Mouse (Mus musculus): ENCODE measurements around the gene Ubr3. TPM values are rescaled to one million over a fixed set of nuclear protein-coding genes. Genes with fewer than 3 reads are reported as not detected.
"Not testable (repeated sequence)": the region's sequence is repeated elsewhere in the genome, so short reads cannot be mapped to it uniquely, and the experiment has no call there.

The Ubr3 gene
- polyA plus RNA-seq, 1 experiment from 2014 or later, result 14.0 TPM

DNA sequence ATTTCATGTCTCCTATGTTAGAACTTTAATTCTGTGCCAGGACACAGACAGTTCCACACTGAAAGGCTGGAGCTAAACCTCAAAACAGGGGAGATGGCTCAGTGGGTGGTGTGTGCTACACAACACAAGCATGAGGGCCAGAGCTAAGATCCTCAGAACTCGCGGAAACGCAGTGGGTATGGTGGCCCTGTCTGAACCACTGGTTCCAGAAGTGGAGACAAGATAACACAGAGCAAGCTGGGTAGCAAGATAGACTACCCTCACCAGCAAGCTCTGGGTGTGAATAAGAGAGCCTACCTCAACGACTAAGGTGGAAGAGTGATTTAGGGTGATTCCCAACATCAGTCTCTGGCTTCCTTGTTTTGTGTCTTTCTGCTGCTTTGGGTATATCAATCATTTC, 42.2 kb downstream of the Ubr3 start:
- H3K27ac ChIP-seq, result no peak overlapping the region
- H3K36me3 ChIP-seq, result peaks cover 40% of the 10 kb centered on the region
- H3K4me1 ChIP-seq, result no peaks in the 10 kb centered on the region
- WGBS, result 70% methylated on average over 4 of the region's 4 CpGs
- no peaks in the 10 kb centered on the region for H3K27me3 ChIP-seq (ENCODE audit: insufficient read depth, poor library complexity, severe bottlenecking)
- H3K9me3 ChIP-seq, result no peaks in the 10 kb centered on the region
- no peak overlapping the region for H3K4me3 ChIP-seq
- peak; percentile 77 for DNase-seq (ENCODE audit: low spot score)

GRCm38 (mm10) chr2:69939649-69940048, 42.6 kb downstream of the Ubr3 start:
- H3K27ac ChIP-seq, result no peak overlapping the region
- H3K36me3 ChIP-seq, result peaks cover 36% of the 10 kb centered on the region
- DNase-seq (ENCODE audit: low spot score), result no peak
- H3K4me3 ChIP-seq, result no peak overlapping the region
- H3K4me1 ChIP-seq, result no peaks in the 10 kb centered on the region
- WGBS, result 87% methylated on average over 5 of the region's 5 CpGs
- no peaks in the 10 kb centered on the region for H3K27me3 ChIP-seq (ENCODE audit: insufficient read depth, poor library complexity, severe bottlenecking)
- no peaks in the 10 kb centered on the region for H3K9me3 ChIP-seq

DNA sequence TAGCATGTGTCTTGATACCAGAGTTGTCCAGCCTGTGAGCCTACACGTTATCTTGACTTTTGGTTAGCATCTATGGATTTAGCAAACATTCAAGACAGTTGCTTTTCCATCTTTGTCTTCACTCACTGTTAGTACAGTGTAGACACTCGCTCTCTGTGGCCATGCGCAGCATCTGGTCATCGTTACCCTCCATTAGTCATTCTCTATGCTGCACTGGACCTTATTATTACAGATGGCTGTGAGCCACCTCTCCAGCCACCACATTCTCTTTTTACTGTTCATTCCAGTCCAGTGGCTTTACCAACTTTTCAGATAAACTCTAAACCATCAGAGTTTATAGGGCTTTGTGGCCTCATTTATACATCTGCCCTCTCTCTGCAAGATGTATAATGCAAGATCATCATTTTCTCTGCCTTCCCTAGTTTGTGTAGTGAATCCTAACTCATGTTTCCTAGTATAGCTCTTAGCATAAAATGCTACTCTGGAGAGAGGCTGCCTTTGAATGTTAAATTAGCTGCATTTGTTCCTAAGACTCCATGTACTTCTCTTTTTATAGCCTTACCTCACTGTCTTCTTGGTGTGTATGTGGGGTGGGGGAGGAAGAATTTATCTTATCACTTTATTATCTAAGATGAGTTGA, 44.5 kb downstream of the Ubr3 start:
- DNase-seq (ENCODE audit: low spot score), result no peak
- peaks cover 27% of the 10 kb centered on the region for H3K36me3 ChIP-seq
- H3K4me1 ChIP-seq, result no peaks in the 10 kb centered on the region
- H3K4me3 ChIP-seq, result no peak overlapping the region
- no peak overlapping the region for H3K27ac ChIP-seq
- H3K9me3 ChIP-seq, result no peaks in the 10 kb centered on the region
- H3K27me3 ChIP-seq (ENCODE audit: insufficient read depth, poor library complexity, severe bottlenecking), result no peaks in the 10 kb centered on the region
- 88% methylated on average over 4 of the region's 4 CpGs for WGBS

- H3K27me3 ChIP-seq (ENCODE audit: insufficient read depth, poor library complexity, severe bottlenecking), result no peaks in the 10 kb centered on the region
- H3K36me3 ChIP-seq, result peaks cover 57% of the 10 kb centered on the region
- no peak for DNase-seq (ENCODE audit: low spot score)
- H3K9me3 ChIP-seq, result no peaks in the 10 kb centered on the region
- WGBS, result 86% methylated on average over 8 of the region's 8 CpGs
- no peak overlapping the region for H3K27ac ChIP-seq
- no peaks in the 10 kb centered on the region for H3K4me1 ChIP-seq
- H3K4me3 ChIP-seq, result no peak overlapping the region
These were observed 55.8 kb downstream of the Ubr3 start for GRCm38 (mm10) chr2:69952849-69953248.

DNA sequence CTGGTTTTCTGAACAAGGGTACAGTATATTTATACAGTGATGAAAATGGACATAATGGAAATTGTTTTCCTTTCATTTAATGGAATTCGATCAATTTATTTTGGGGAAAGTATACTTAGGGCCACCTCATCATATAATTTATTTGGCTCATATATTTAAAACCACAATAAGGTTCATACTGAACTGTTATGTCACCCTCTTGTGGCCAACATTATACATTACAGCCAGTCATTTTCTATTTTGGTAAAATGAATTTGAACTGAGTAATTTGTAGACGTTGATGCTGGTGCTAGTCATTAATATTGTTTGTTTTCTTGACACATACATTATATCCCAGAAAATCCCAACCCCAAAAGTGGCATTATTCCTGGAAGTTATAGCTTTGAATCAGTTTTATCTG, 58.6 kb downstream of the Ubr3 start:
- H3K4me3 ChIP-seq, result no peak overlapping the region
- H3K36me3 ChIP-seq, result peaks cover 44% of the 10 kb centered on the region
- H3K9me3 ChIP-seq, result no peaks in the 10 kb centered on the region
- H3K27ac ChIP-seq, result no peak overlapping the region
- H3K4me1 ChIP-seq, result no peaks in the 10 kb centered on the region
- whole genome bisulfite sequencing, result 52% methylated on average over 2 of the region's 2 CpGs
- no peaks in the 10 kb centered on the region for H3K27me3 ChIP-seq (ENCODE audit: insufficient read depth, poor library complexity, severe bottlenecking)
- DNase-seq (ENCODE audit: low spot score), result no peak

DNA sequence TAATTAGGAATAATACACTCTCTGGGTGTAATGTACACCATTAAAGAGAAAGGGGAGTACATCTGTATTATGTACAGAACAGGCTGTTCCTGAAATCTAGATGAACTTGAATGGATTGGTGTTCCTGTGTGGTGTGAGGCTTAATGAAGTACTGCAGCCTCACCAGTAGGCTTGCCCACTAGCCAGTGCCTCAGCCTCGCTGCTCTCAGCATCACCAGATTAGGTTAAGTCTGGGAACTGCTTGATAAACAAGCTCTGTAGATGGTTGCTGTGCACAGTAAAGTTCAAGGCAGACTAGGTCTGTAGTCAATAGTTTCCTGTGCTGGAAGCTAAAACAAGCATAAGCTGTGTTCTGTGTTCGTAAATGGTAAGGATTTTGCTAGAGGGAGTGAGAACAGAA, 60.6 kb downstream of the Ubr3 start:
- no peaks in the 10 kb centered on the region for H3K4me1 ChIP-seq
- 82% methylated on average over 2 of the region's 2 CpGs for WGBS
- peaks cover 61% of the 10 kb centered on the region for H3K36me3 ChIP-seq
- H3K27ac ChIP-seq, result no peak overlapping the region
- no peaks in the 10 kb centered on the region for H3K27me3 ChIP-seq (ENCODE audit: insufficient read depth, poor library complexity, severe bottlenecking)
- H3K4me3 ChIP-seq, result no peak overlapping the region
- H3K9me3 ChIP-seq, result no peaks in the 10 kb centered on the region
- DNase-seq (ENCODE audit: low spot score), result no peak

GRCm38 (mm10) chr2:69974896-69975295, 77.8 kb downstream of the Ubr3 start:
- WGBS, result 88% methylated on average over 2 of the region's 2 CpGs
- no peak for DNase-seq (ENCODE audit: low spot score)
- H3K36me3 ChIP-seq, result peaks cover 59% of the 10 kb centered on the region

DNA sequence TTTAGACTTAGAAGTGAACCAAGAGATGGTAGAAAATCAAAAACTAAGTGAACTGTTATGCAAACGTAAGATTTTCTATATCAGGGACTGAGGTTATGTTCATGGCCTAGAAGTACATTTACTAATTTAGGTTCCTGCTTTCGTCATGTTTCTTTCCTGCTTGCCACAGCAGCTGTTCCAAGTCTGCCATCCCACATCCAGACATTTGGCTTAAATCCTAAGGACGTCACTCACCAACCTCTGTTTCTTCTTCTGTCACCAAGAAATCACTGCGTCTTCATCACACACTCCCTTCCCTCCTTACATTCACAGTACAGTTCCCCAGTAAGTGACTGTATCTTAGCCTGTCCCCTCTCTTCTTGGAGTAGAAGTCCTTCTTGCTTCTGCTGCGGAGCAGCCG, 92.2 kb downstream of the Ubr3 start:
- no peaks in the 10 kb centered on the region for H3K27me3 ChIP-seq (ENCODE audit: insufficient read depth, poor library complexity, severe bottlenecking)
- WGBS, result 92% methylated on average over 6 of the region's 6 CpGs
- H3K9me3 ChIP-seq, result no peaks in the 10 kb centered on the region
- no peak overlapping the region for H3K4me3 ChIP-seq
- H3K36me3 ChIP-seq, result peaks cover 48% of the 10 kb centered on the region
- DNase-seq (ENCODE audit: low spot score), result no peak
- H3K4me1 ChIP-seq, result no peaks in the 10 kb centered on the region
- H3K27ac ChIP-seq, result no peak overlapping the region

More at GRCm38 (mm10) chr2:69974896-69975295, 77.8 kb downstream of the Ubr3 start:
- Histone ChIP-seq H3K4me3 (no peak overlapping the region), H3K4me1 (no peaks in the 10 kb centered on the region), H3K9me3 (no peaks in the 10 kb centered on the region), H3K27me3 (ENCODE audit: insufficient read depth, poor library complexity, severe bottlenecking) (no peaks in the 10 kb centered on the region), H3K27ac (no peak overlapping the region)

DNA sequence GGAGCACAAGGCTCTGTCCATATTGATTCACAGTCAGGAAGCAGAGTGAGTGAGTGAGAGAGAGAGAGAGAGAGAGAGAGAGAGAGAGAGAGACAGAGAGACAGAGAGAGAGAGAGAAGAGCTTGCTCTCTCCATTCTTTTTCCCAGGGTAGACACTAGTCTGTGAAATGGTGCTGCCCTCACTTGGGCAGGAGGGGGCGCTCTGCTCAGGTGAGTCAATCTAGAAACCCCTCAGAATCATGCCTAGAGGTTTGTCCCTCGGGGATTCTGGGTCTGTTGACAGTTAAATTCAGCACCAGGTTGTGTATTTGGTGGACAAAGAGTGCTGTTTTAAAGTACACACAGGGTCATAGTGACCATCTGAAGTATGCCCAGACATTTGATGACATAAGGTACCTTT, 93.6 kb downstream of the Ubr3 start:
- no peak overlapping the region for H3K27ac ChIP-seq
- no peak overlapping the region for H3K4me3 ChIP-seq
- 47% methylated on average over 2 of the region's 2 CpGs for WGBS
- H3K4me1 ChIP-seq, result no peaks in the 10 kb centered on the region
- no peaks in the 10 kb centered on the region for H3K27me3 ChIP-seq (ENCODE audit: insufficient read depth, poor library complexity, severe bottlenecking)
- H3K9me3 ChIP-seq, result no peaks in the 10 kb centered on the region
- peaks cover 43% of the 10 kb centered on the region for H3K36me3 ChIP-seq
- DNase-seq (ENCODE audit: low spot score), result no peak

GRCm38 (mm10) chr2:69994082-69994736, 97.2 kb downstream of the Ubr3 start:
- WGBS, result 80% methylated on average over 3 of the region's 3 CpGs
- H3K27ac ChIP-seq; H3K9me3 ChIP-seq; H3K27me3 ChIP-seq (ENCODE audit: insufficient read depth, poor library complexity, severe bottlenecking); H3K4me1 ChIP-seq; H3K4me3 ChIP-seq; DNase-seq (ENCODE audit: low spot score): not testable (repeated sequence)
- H3K36me3 ChIP-seq, result peaks cover 44% of the 10 kb centered on the region

GRCm38 (mm10) chr2:69994779-69995178, 97.7 kb downstream of the Ubr3 start:
- Histone ChIP-seq H3K27ac (no peak overlapping the region), H3K4me3 (no peak overlapping the region), H3K4me1 (no peaks in the 10 kb centered on the region), H3K9me3 (no peaks in the 10 kb centered on the region), H3K36me3 (peaks cover 39% of the 10 kb centered on the region), H3K27me3 (ENCODE audit: insufficient read depth, poor library complexity, severe bottlenecking) (no peaks in the 10 kb centered on the region)
- no peak for DNase-seq (ENCODE audit: low spot score)
- WGBS, result 74% methylated on average over 2 of the region's 2 CpGs

GRCm38 (mm10) chr2:69999097-69999770, 102.2 kb downstream of the Ubr3 start:
- no peak overlapping the region for H3K4me3 ChIP-seq
- no peak overlapping the region for H3K27ac ChIP-seq
- no peaks in the 10 kb centered on the region for H3K27me3 ChIP-seq (ENCODE audit: insufficient read depth, poor library complexity, severe bottlenecking)
- WGBS, result 77% methylated on average over 7 of the region's 7 CpGs
- H3K9me3 ChIP-seq, result no peaks in the 10 kb centered on the region
- H3K36me3 ChIP-seq, result peaks cover 39% of the 10 kb centered on the region
- DNase-seq (ENCODE audit: low spot score), result peak; percentile 86
- no peaks in the 10 kb centered on the region for H3K4me1 ChIP-seq

DNA sequence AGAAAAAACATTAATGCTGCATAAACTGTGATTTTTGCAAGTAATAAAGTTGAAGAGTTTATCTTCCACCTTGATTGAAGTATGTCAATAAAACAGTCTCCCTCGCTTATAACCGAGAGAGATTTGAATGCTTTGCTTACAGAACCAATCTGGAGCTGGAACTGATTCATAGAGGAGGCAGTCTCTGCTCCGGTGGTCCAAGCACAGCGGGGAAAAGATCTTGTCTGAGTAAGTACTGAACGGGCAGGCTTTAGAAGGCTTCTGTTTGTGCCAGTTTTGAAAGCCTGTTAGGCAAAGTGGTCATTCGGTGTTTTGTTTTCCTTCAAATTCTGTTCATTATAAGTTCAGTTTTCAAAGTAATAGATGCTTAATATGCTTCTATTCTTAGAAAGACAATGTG, 103.3 kb downstream of the Ubr3 start:
- no peaks in the 10 kb centered on the region for H3K27me3 ChIP-seq (ENCODE audit: insufficient read depth, poor library complexity, severe bottlenecking)
- H3K27ac ChIP-seq, result no peak overlapping the region
- peaks cover 46% of the 10 kb centered on the region for H3K36me3 ChIP-seq
- no peak overlapping the region for H3K4me3 ChIP-seq
- WGBS, result 93% methylated on average over 6 of the region's 6 CpGs
- H3K4me1 ChIP-seq, result no peaks in the 10 kb centered on the region
- no peak for DNase-seq (ENCODE audit: low spot score)
- no peaks in the 10 kb centered on the region for H3K9me3 ChIP-seq

All from heart, embryonic 10.5 days (tissue).